Mouse (Mus musculus): ENCODE results near the gene Dapk2. TPM values are rescaled to one million over a fixed set of nuclear protein-coding genes. Genes with fewer than 3 reads are reported as not detected.

The Dapk2 gene
- under 1 TPM; 0.87 to 0.94 TPM for total RNA-seq (2021)
- long read RNA-seq = 0 reads

GRCm38 (mm10) chr9:66157958-66158830 is at the start of gene Dapk2:
Dapk2 (plus strand) TSS chr9:66158223.
- DNase-seq (ENCODE audit: low spot score in 2 of 2) = peak; percentile 70 to 82

- DNase-seq (ENCODE audit: low spot score in 2 of 2) = no peak
Measured at GRCm38 (mm10) chr9:66109574-66109973, 48.4 kb upstream of the Dapk2 start.

GRCm38 (mm10) chr9:66110126-66110525 is 47.9 kb upstream of the Dapk2 start:
- DNase-seq (ENCODE audit: low spot score in 2 of 2) = no peak

GRCm38 (mm10) chr9:66110611-66111379 is 47.2 kb upstream of the Dapk2 start:
- DNase-seq (ENCODE audit: low spot score in 2 of 2) = no peak

GRCm38 (mm10) chr9:66114341-66114740 is 43.7 kb upstream of the Dapk2 start:
- no peak for DNase-seq (ENCODE audit: low spot score in 2 of 2)

GRCm38 (mm10) chr9:66116890-66117289 is 41.1 kb upstream of the Dapk2 start:
- no peak for DNase-seq (ENCODE audit: low spot score in 2 of 2)

- DNase-seq (ENCODE audit: low spot score in 2 of 2) = no peak
Measured at GRCm38 (mm10) chr9:66119498-66119897, 38.5 kb upstream of the Dapk2 start.

- DNase-seq (ENCODE audit: low spot score in 2 of 2) = no peak
Measured at GRCm38 (mm10) chr9:66120106-66120505, 37.9 kb upstream of the Dapk2 start.

GRCm38 (mm10) chr9:66120945-66121344 is 37.1 kb upstream of the Dapk2 start:
- DNase-seq (ENCODE audit: low spot score in 2 of 2) = no peak

- DNase-seq (ENCODE audit: low spot score in 2 of 2) = no peak
Measured at GRCm38 (mm10) chr9:66121421-66121820, 36.6 kb upstream of the Dapk2 start.

- DNase-seq (ENCODE audit: low spot score in 2 of 2) = no peak
Measured at GRCm38 (mm10) chr9:66123648-66124047, 34.4 kb upstream of the Dapk2 start.

- DNase-seq (ENCODE audit: low spot score in 2 of 2) = no peak
Measured at GRCm38 (mm10) chr9:66124111-66124531, 33.9 kb upstream of the Dapk2 start.

- peak; percentile 95 for DNase-seq (ENCODE audit: low spot score in 2 of 2)
Measured at GRCm38 (mm10) chr9:66124681-66125542, 33.1 kb upstream of the Dapk2 start.

GRCm38 (mm10) chr9:66125543-66126455 is 32.2 kb upstream of the Dapk2 start:
- DNase-seq (ENCODE audit: low spot score in 2 of 2) = no peak

GRCm38 (mm10) chr9:66126456-66127192 is 31.4 kb upstream of the Dapk2 start, which contains the start of the genes Snx1 and Ciao2a:
Snx1 (minus strand) TSS chr9:66126587.
Ciao2a (plus strand) TSS chr9:66126611.
- DNase-seq (ENCODE audit: low spot score in 2 of 2) = peak; percentile 87 to 93

- no peak for DNase-seq (ENCODE audit: low spot score in 2 of 2)
Measured at GRCm38 (mm10) chr9:66127193-66127546, 30.9 kb upstream of the Dapk2 start.

GRCm38 (mm10) chr9:66127884-66128283 is 30.1 kb upstream of the Dapk2 start:
- DNase-seq (ENCODE audit: low spot score in 2 of 2) = no peak

- DNase-seq (ENCODE audit: low spot score in 2 of 2) = no peak
Measured at GRCm38 (mm10) chr9:66131466-66131865, 26.6 kb upstream of the Dapk2 start.

- no peak for DNase-seq (ENCODE audit: low spot score in 2 of 2)
Measured at GRCm38 (mm10) chr9:66135967-66136366, 22.1 kb upstream of the Dapk2 start.

Measured in layer of hippocampus, postnatal 10 days (tissue).